Mouse (Mus musculus) liver, embryonic 12.5 days (tissue): ENCODE measurements around the gene Btbd2. TPM values are rescaled to one million over a fixed set of nuclear protein-coding genes. Genes with fewer than 3 reads are reported as not detected.
A peak's percentile ranks its signal among the peaks of the same experiment; 100 is the strongest.

Experiments
- ATAC-seq: fragments of 200-750 bp; cut with Nextera tagmentation; 2 replicates; pipeline ENCODE4 v1.8.0; 2017; ENCODE audit warnings: moderate number of reproducible peaks, mild to moderate bottlenecking, moderate library complexity
- H3K27ac ChIP-seq: fragments of 300-500 bp; sonication (generic); 2 replicates; pipeline ENCODE4 v1.5.1; 2016; ENCODE audit warnings: mild to moderate bottlenecking
- H3K27me3 ChIP-seq: fragments of 300-500 bp; sonication (generic); replicated peaks from 2 replicates; pipeline ENCODE4 v1.6.1; 2016; ENCODE audit warnings: mild to moderate bottlenecking, moderate library complexity
- H3K36me3 ChIP-seq: fragments of 300-500 bp; sonication (generic); 2 replicates; pipeline ENCODE4 v1.6.1; 2016; ENCODE audit warnings: mild to moderate bottlenecking, moderate library complexity
- H3K4me1 ChIP-seq: fragments of 300-500 bp; sonication (generic); 2 replicates; pipeline ENCODE4 v1.6.1; 2016
- H3K4me2 ChIP-seq: fragments of 300-500 bp; sonication (generic); 2 replicates; pipeline ENCODE4 v1.6.1; 2016; ENCODE audit warnings: mild to moderate bottlenecking, moderate library complexity
- H3K4me3 ChIP-seq: fragments of 300-500 bp; sonication (generic); 2 replicates; pipeline ENCODE4 v1.5.1; 2016; ENCODE audit warnings: mild to moderate bottlenecking, moderate library complexity
- H3K9ac ChIP-seq: fragments of 300-500 bp; sonication (generic); 2 replicates; pipeline ENCODE4 v1.6.1; 2016; ENCODE audit warnings: mild to moderate bottlenecking, moderate library complexity
- H3K9me3 ChIP-seq: fragments of 300-500 bp; sonication (generic); replicated peaks from 2 replicates; pipeline ENCODE4 v1.6.1; 2016; ENCODE audit warnings: mild to moderate bottlenecking, moderate library complexity
- WGBS: fragments of 180-500 bp; shearing (Covaris S2); methylation state at CpG from one replicate; pipeline ENCODE4 v1.1.7; 2016; ENCODE audit not compliant: insufficient replicate concordance; 5-methylcytosine and 5-hydroxymethylcytosine counted together
- polyA plus RNA-seq: library from polyadenylated mRNA; unstranded; fragments of >200 nt; fragmentation: Nextera tagmentation; extraction: Ambion mirVana; gene quantifications from 2 replicates; pipeline ENCODE4 v1.2.1, GENCODE M21; 2016

The Btbd2 gene
- polyA plus RNA-seq, 1 experiment from 2014 or later: 27.3 TPM

GRCm38 (mm10) chr10:80674851-80675404, 18.1 kb upstream of the Btbd2 start:
- ATAC-seq: no peak
- WGBS: 14% methylated on average over 6 of the region's 6 CpGs
- Histone ChIP-seq H3K4me3 (peak overlapping the region; percentile 91), H3K9me3 (no peaks in the 10 kb centered on the region), H3K27ac (peak overlapping the region; percentile 100), H3K36me3 (peaks cover 43% of the 10 kb centered on the region), H3K4me1 (peaks cover 83% of the 10 kb centered on the region), H3K4me2 (peak overlapping the region; percentile 92), H3K9ac (peak overlapping the region; percentile 98), H3K27me3 (no peaks in the 10 kb centered on the region)

- H3K27ac ChIP-seq: peak overlapping the region; percentile 100
These were observed 17.4 kb upstream of the Btbd2 start for GRCm38 (mm10) chr10:80674161-80674711.

GRCm38 (mm10) chr10:80673690-80674089, 16.8 kb upstream of the Btbd2 start:
- Histone ChIP-seq H3K9ac (peak overlapping the region; percentile 98), H3K27ac (peak overlapping the region; percentile 57), H3K4me3 (peak overlapping the region; percentile 91), H3K9me3 (no peaks in the 10 kb centered on the region), H3K27me3 (no peaks in the 10 kb centered on the region), H3K4me1 (peaks cover 74% of the 10 kb centered on the region), H3K36me3 (peaks cover 56% of the 10 kb centered on the region), H3K4me2 (peak overlapping the region; percentile 92)
- ATAC-seq: no peak
- 75% methylated on average over 3 of the region's 3 CpGs for WGBS

More at GRCm38 (mm10) chr10:80674161-80674711, 17.4 kb upstream of the Btbd2 start:
- Histone ChIP-seq H3K9me3 (no peaks in the 10 kb centered on the region), H3K27me3 (no peaks in the 10 kb centered on the region), H3K4me1 (peaks cover 79% of the 10 kb centered on the region), H3K36me3 (peaks cover 50% of the 10 kb centered on the region), H3K4me2 (peak overlapping the region; percentile 92), H3K9ac (peak overlapping the region; percentile 98), H3K4me3 (peak overlapping the region; percentile 91)
- WGBS: 60% methylated on average over 5 of the region's 5 CpGs
- ATAC-seq: no peak

GRCm38 (mm10) chr10:80671936-80672690, 15.2 kb upstream of the Btbd2 start:
- peak overlapping the region; percentile 98; the same call in 1 of the 2 replicates for H3K9ac ChIP-seq
- H3K27me3 ChIP-seq: no peaks in the 10 kb centered on the region
- 0 out of 2 replicates have a peak overlapping the region, but pooled peaks have one; percentile 92 for H3K4me2 ChIP-seq
- H3K9me3 ChIP-seq: no peaks in the 10 kb centered on the region
- no peak overlapping the region for H3K4me3 ChIP-seq
- ATAC-seq: no peak
- WGBS: 79% methylated on average over 11 of the region's 11 CpGs
- peaks cover 71% of the 10 kb centered on the region for H3K36me3 ChIP-seq
- H3K27ac ChIP-seq: no peak overlapping the region
- H3K4me1 ChIP-seq: peaks cover 60% of the 10 kb centered on the region

- Histone ChIP-seq H3K36me3 (peaks cover 80% of the 10 kb centered on the region), H3K9ac (no peak overlapping the region; the same call in 1 of the 2 replicates), H3K27me3 (no peaks in the 10 kb centered on the region), H3K4me1 (peaks cover 63% of the 10 kb centered on the region), H3K4me3 (no peak overlapping the region), H3K9me3 (no peaks in the 10 kb centered on the region), H3K4me2 (no peak overlapping the region), H3K27ac (peak overlapping the region; percentile 24; the same call in 1 of the 2 replicates)
- no peak for ATAC-seq
- 82% methylated on average over 4 of the region's 4 CpGs for WGBS
These were observed 14.4 kb upstream of the Btbd2 start for GRCm38 (mm10) chr10:80671251-80671650.

- Histone ChIP-seq H3K27me3 (no peaks in the 10 kb centered on the region), H3K27ac (0 out of 2 replicates have a peak overlapping the region, but pooled peaks have one; percentile 4), H3K4me1 (peaks cover 70% of the 10 kb centered on the region), H3K4me2 (no peak overlapping the region), H3K9ac (no peak overlapping the region), H3K9me3 (no peaks in the 10 kb centered on the region), H3K4me3 (no peak overlapping the region), H3K36me3 (peaks cover 87% of the 10 kb centered on the region)
- ATAC-seq: no peak
- WGBS: 90% methylated on average over 2 of the region's 2 CpGs
These were observed 13.7 kb upstream of the Btbd2 start for GRCm38 (mm10) chr10:80670531-80670930.

GRCm38 (mm10) chr10:80669737-80670485, 13.0 kb upstream of the Btbd2 start:
- Histone ChIP-seq H3K4me2 (no peak overlapping the region), H3K9ac (no peak overlapping the region), H3K27ac (0 out of 2 replicates have a peak overlapping the region, but pooled peaks have one; percentile 4), H3K27me3 (no peaks in the 10 kb centered on the region), H3K36me3 (peaks cover 91% of the 10 kb centered on the region), H3K4me3 (no peak overlapping the region), H3K4me1 (peaks cover 70% of the 10 kb centered on the region), H3K9me3 (no peaks in the 10 kb centered on the region)
- no peak for ATAC-seq
- WGBS: 91% methylated on average over 7 of the region's 7 CpGs

GRCm38 (mm10) chr10:80669018-80669417, 12.1 kb upstream of the Btbd2 start:
- Histone ChIP-seq H3K4me2 (no peak overlapping the region), H3K27me3 (no peaks in the 10 kb centered on the region), H3K36me3 (peaks cover 89% of the 10 kb centered on the region), H3K27ac (no peak overlapping the region), H3K9me3 (no peaks in the 10 kb centered on the region), H3K4me1 (peaks cover 70% of the 10 kb centered on the region), H3K9ac (no peak overlapping the region), H3K4me3 (no peak overlapping the region)
- ATAC-seq: no peak
- 83% methylated on average over 12 of the region's 12 CpGs for WGBS

GRCm38 (mm10) chr10:80668614-80669013, 11.7 kb upstream of the Btbd2 start:
- Histone ChIP-seq H3K27me3 (no peaks in the 10 kb centered on the region), H3K4me3 (no peak overlapping the region), H3K36me3 (peaks cover 85% of the 10 kb centered on the region), H3K27ac (no peak overlapping the region), H3K4me1 (peaks cover 70% of the 10 kb centered on the region), H3K9ac (no peak overlapping the region), H3K4me2 (no peak overlapping the region), H3K9me3 (no peaks in the 10 kb centered on the region)
- WGBS: 82% methylated on average over 11 of the region's 11 CpGs
- ATAC-seq: no peak

GRCm38 (mm10) chr10:80666837-80667412, 10.1 kb upstream of the Btbd2 start:
- H3K9ac ChIP-seq: no peak overlapping the region
- peaks cover 68% of the 10 kb centered on the region for H3K4me1 ChIP-seq
- ATAC-seq: no peak
- no peak overlapping the region for H3K4me2 ChIP-seq
- WGBS: 85% methylated on average over 19 of the region's 19 CpGs
- H3K4me3 ChIP-seq: no peak overlapping the region
- H3K27ac ChIP-seq: 0 out of 2 replicates have a peak overlapping the region, but pooled peaks have one; percentile 22
- H3K27me3 ChIP-seq: no peaks in the 10 kb centered on the region
- peaks cover 68% of the 10 kb centered on the region for H3K36me3 ChIP-seq
- no peaks in the 10 kb centered on the region for H3K9me3 ChIP-seq

GRCm38 (mm10) chr10:80665981-80666733, 9.3 kb upstream of the Btbd2 start:
- H3K36me3 ChIP-seq: peaks cover 60% of the 10 kb centered on the region
- 0 out of 2 replicates have a peak, but pooled peaks have one; percentile 10 for ATAC-seq
- peak overlapping the region; percentile 48 for H3K27ac ChIP-seq
- H3K4me3 ChIP-seq: no peak overlapping the region
- WGBS: 69% methylated on average over 10 of the region's 10 CpGs
- H3K27me3 ChIP-seq: no peaks in the 10 kb centered on the region
- H3K4me2 ChIP-seq: 0 out of 2 replicates have a peak overlapping the region, but pooled peaks have one; percentile 4
- no peaks in the 10 kb centered on the region for H3K9me3 ChIP-seq
- H3K4me1 ChIP-seq: peaks cover 63% of the 10 kb centered on the region
- 0 out of 2 replicates have a peak overlapping the region, but pooled peaks have one; percentile 7 for H3K9ac ChIP-seq
